In the genomic region with DNA sequence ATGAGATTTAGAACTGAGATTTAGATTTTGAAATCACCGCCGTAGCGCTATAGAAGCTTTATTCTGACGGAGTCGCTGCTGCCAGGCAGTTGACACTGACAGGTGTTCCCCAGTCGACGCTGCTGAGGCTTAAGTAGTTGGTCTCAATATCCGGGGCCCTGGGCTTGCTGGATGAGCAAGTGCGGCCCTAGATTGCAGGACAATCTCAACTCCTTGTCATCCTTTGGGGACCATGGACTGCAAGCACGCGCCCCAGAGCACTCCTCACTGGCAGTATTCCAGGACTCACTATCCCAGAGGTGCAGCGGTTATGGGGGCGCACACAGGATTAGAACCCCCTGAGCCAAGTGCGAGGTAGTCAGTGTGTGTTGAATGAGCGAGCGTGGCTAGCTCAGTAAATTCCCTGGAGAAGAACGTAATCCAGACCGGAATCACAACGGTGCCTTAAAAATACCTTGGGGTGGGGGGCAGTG, we compare ENCODE assay signal across 7 mouse cellular contexts. TPM values are rescaled to one million over a fixed set of nuclear protein-coding genes. Genes with fewer than 3 reads are reported as not detected.
DNase-seq lines count a peak whose midpoint lies in the region; ATAC-seq and TF ChIP-seq lines count a peak whose summit lies in the region.

No protein-coding gene starts in this region.

- WGBS in heart, embryonic 13.5 days: 15% methylated on average over 19 of the region's 19 CpGs
- 15% methylated on average over 19 of the region's 19 CpGs for WGBS in liver, embryonic 14.5 days (ENCODE audit: insufficient replicate concordance)

- no peak for ATAC-seq in heart, embryonic 13.5 days (ENCODE audit: extremely low read depth, insufficient number of reproducible peaks, low FRiP score, low TSS enrichment)
- ATAC-seq in liver, embryonic 14.5 days (ENCODE audit: insufficient read depth): no peak

- no peak overlapping the region for H3K27ac ChIP-seq in heart, embryonic 13.5 days (replicated peaks)
- H3K27ac ChIP-seq in liver, embryonic 14.5 days: no peak overlapping the region

- no peak for TF ChIP-seq CTCF in liver, embryonic 14.5 days (IDR thresholded peaks at IDR 0.05; ENCODE audit: low read depth)

- peak overlapping the region; percentile 64 for H3K9ac ChIP-seq in heart, embryonic 13.5 days
- no peak overlapping the region for H3K9ac ChIP-seq in liver, embryonic 14.5 days (replicated peaks)

- peak overlapping the region; percentile 96 for H3K4me2 ChIP-seq in heart, embryonic 13.5 days
- H3K4me2 ChIP-seq in liver, embryonic 14.5 days (ENCODE audit: low read depth): peak overlapping the region; percentile 18

- H3K4me1 ChIP-seq in heart, embryonic 13.5 days: peaks cover 14% of the 10 kb centered on the region
- no peaks in the 10 kb centered on the region for H3K4me1 ChIP-seq in liver, embryonic 14.5 days (replicated peaks; ENCODE audit: control insufficient read depth in 2 of 2, insufficient read depth in 2 of 2, low read length in 1 of 2)

- DNase-seq in right cerebral cortex, adult 2 months (ENCODE audit: low spot score in 2 of 2): peak; percentile 45 to 55
- no peak for DNase-seq in right cerebral cortex, postnatal 4 days
- no peak for DNase-seq in liver, embryonic 14.5 days (ENCODE audit: low read depth in 3 of 3, low spot score in 3 of 3)
- no peak for DNase-seq in urinary bladder, postnatal 10 days (ENCODE audit: low spot score)
- no peak for DNase-seq in kidney, adult 9 months
- DNase-seq in T-cell, adult 2 months (ENCODE audit: low spot score): no peak

- TF ChIP-seq EP300 in liver, embryonic 14.5 days (IDR thresholded peaks at IDR 0.05; ENCODE audit: low read depth): no peak

- H3K9me3 ChIP-seq in heart, embryonic 13.5 days: peaks cover 9% of the 10 kb centered on the region; the same call in 1 of the 2 replicates
- no peaks in the 10 kb centered on the region for H3K9me3 ChIP-seq in liver, embryonic 14.5 days (ENCODE audit: control insufficient read depth, low read length)

- H3K27me3 ChIP-seq in heart, embryonic 13.5 days (replicated peaks): peaks cover 84% of the 10 kb centered on the region
- H3K27me3 ChIP-seq in liver, embryonic 14.5 days (ENCODE audit: control insufficient read depth, insufficient read depth, low read length): peaks cover 36% of the 10 kb centered on the region

- H3K4me3 ChIP-seq in heart, embryonic 13.5 days: peak overlapping the region; percentile 58
- H3K4me3 ChIP-seq in liver, embryonic 14.5 days (ENCODE audit: insufficient read depth in 1 of 2, low read depth in 2 of 2, low read length in 2 of 2): no peak overlapping the region

- H3K36me3 ChIP-seq in heart, embryonic 13.5 days: no peaks in the 10 kb centered on the region
- H3K36me3 ChIP-seq in liver, embryonic 14.5 days (replicated peaks; ENCODE audit: control insufficient read depth, insufficient read depth, low read depth): no peaks in the 10 kb centered on the region

RNA-seq across cellular contexts. Expression of a gene that starts 1.7 kb away (rescaled TPM):
- polyA plus RNA-seq in heart, embryonic 13.5 days (2015; fragmentation: Nextera tagmentation; extraction: Ambion mirVana): 0.36 and 0.66 TPM in 2 replicates
- 0.02 TPM in 2 replicates for polyA plus RNA-seq in liver, embryonic 14.5 days (2012; rRNA removed)
- 0.18 and 0.23 TPM in 2 replicates for polyA plus RNA-seq in liver, embryonic 14.5 days (2014; fragmentation: Nextera tagmentation; extraction: Ambion mirVana)

Comparison
In these comparisons a context has a peak if more than half of its experiments do, and no peak if none do; other contexts are left out.
1. DNase-seq: peak in right cerebral cortex, adult 2 months (2 of 2); none in right cerebral cortex, postnatal 4 days (single experiment), liver, embryonic 14.5 days (0 of 3), urinary bladder, postnatal 10 days (single experiment), kidney, adult 9 months (single experiment) and T-cell, adult 2 months (single experiment).